Mouse (Mus musculus): ENCODE results near the gene Myl9. TPM values are rescaled to one million over a fixed set of nuclear protein-coding genes. Genes with fewer than 3 reads are reported as not detected.
A peak's percentile ranks its signal among the peaks of the same experiment; 100 is the strongest.
"Not testable (repeated sequence)": the region's sequence is repeated elsewhere in the genome, so short reads cannot be mapped to it uniquely, and the experiment has no call there.

Myl9 gene
- polyA plus RNA-seq, 1 experiment from 2014 or later: 1,553 TPM

DNA sequence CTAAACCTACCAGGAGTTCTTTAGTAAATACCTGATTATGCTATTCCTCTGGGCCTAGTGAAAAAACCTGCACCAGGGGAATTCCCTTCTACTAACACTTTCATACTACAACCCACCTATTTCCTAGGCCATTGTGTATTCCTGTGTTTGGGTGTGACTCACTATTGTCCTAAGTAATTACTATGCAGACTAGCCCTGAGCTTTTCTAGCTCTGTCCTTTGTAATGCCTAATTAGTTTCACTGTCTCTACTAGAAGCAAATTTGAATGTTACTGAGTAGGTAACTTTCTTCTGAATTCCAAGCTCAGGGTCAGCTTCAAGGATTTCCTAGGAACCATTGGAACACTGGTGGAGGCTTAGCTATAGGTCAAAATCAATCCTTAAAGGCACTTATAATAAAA, 11.1 kb downstream of the Myl9 start:
- not testable (repeated sequence) for H3K36me3 ChIP-seq; H3K9me3 ChIP-seq (replicated peaks); H3K4me3 ChIP-seq; H3K27ac ChIP-seq; H3K27me3 ChIP-seq; H3K9ac ChIP-seq; H3K4me2 ChIP-seq; ATAC-seq (replicated peaks; ENCODE audit: insufficient number of reproducible peaks, insufficient read depth, low FRiP score, low read depth)
- peaks cover 25% of the 10 kb centered on the region for H3K4me1 ChIP-seq (replicated peaks)

DNA sequence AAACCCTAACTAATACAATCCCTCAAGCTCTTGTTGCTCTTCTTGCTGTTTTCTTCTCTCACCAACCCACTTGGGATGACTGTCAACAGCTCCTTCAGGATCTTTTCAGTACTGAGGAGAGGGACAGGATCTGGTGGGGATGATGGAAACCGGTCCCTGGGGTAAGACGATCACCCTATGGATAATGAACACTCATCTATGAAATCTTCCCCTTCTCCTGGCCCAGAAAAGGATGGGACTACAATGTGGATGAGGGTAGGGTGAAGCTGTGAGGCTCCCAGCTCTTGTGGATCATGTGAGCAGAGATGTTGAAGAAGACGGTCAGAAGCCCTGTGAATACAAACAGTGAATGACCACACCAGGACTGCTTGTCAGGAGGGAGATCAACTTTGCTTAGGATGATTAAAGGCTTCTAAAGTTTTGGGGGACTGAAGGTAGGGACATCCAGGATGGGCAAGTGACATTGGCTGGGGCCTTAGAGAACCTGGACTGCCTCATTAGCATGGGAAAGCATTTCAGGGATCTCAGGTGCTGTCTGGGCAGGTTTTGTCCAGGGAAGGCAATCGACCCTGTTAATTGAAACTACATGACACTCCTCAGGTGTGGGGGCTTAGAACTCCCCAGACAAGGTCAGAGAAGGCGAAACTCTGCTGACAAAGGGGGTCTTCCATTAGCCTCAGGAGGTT, 12.0 kb downstream of the Myl9 start:
- no peak overlapping the region for H3K4me3 ChIP-seq
- no peak for ATAC-seq (replicated peaks; ENCODE audit: insufficient number of reproducible peaks, insufficient read depth, low FRiP score, low read depth)
- no peaks in the 10 kb centered on the region; the same call in 1 of the 2 replicates for H3K9me3 ChIP-seq (replicated peaks)

DNA sequence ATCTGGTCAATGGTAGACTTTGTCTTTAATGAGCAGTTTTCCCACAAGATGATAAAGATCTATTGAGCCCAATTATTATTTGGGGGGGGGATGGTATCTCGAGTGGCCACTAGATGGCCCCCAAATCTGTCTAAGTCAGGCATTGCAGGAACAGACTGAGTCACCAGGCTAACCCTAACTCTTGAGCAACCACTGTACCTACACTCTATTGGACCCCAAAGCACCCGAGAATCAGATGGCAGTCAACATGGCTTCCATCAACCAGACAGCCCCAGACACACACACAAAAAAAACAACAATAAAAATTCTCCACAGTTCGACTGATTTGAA, 12.5 kb downstream of the Myl9 start:
- Histone ChIP-seq H3K36me3 (no peaks in the 10 kb centered on the region), H3K27me3 (no peaks in the 10 kb centered on the region), H3K9ac (no peak overlapping the region), H3K27ac (no peak overlapping the region), H3K4me1 (replicated peaks) (peaks cover 17% of the 10 kb centered on the region), H3K4me2 (no peak overlapping the region), H3K9me3 (replicated peaks) (no peaks in the 10 kb centered on the region; the same call in 1 of the 2 replicates), H3K4me3 (no peak overlapping the region)
- 45% methylated on average over 3 of the region's 3 CpGs for WGBS
- ATAC-seq (replicated peaks; ENCODE audit: insufficient number of reproducible peaks, insufficient read depth, low FRiP score, low read depth): no peak

More for the DNA sequence above, 12.0 kb downstream of the Myl9 start:
- WGBS: 87% methylated on average over 5 of the region's 5 CpGs
- no peaks in the 10 kb centered on the region for H3K27me3 ChIP-seq
- H3K27ac ChIP-seq: no peak overlapping the region
- H3K4me2 ChIP-seq: no peak overlapping the region
- H3K36me3 ChIP-seq: no peaks in the 10 kb centered on the region
- H3K4me1 ChIP-seq (replicated peaks): peaks cover 22% of the 10 kb centered on the region
- no peak overlapping the region for H3K9ac ChIP-seq

DNA sequence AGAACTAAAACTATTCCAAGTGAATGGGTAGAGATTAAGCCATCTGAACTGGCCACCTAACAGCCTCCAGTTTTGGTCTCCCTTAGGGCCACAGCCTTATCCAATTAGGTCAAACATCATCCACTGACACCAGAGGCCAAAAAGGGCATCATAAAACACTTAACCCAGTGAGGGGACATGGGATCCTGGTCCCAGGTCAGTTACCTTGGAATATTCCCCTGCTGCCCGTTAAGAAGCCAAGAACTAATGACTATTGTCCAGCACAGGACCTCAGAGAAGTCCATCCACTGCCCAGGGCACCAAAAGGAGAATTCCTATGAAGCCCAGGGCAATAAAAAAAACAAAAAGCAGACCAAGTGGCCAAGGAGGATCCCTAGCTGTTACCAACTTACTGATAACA, 13.6 kb downstream of the Myl9 start:
- Histone ChIP-seq H3K27me3 (no peaks in the 10 kb centered on the region), H3K4me2 (no peak overlapping the region), H3K36me3 (no peaks in the 10 kb centered on the region), H3K4me3 (no peak overlapping the region), H3K4me1 (replicated peaks) (peaks cover 6% of the 10 kb centered on the region), H3K9me3 (replicated peaks) (no peaks in the 10 kb centered on the region; the same call in 1 of the 2 replicates), H3K27ac (no peak overlapping the region), H3K9ac (no peak overlapping the region)
- no peak for ATAC-seq (replicated peaks; ENCODE audit: insufficient number of reproducible peaks, insufficient read depth, low FRiP score, low read depth)
- 88% methylated on average over 1 of the region's 1 CpGs for WGBS

DNA sequence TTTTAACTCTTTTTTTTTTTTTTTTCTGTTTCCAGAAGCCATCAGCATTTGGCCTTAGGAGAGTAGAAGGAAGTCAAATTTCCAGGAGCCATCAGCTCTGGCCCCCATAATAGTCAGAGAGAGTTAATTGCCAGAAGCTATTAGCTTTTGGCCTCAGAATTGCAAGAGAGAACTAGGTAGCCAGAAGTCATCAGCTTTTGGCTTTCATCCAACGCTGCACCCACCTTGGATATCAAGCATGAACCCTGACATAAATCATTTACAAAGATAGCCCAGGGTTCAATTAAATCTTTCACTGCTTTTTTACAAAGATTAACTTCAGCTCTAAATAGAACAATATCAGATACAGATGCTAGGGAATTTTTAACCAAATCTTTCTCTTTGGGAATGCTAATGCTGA, 23.3 kb downstream of the Myl9 start:
- H3K9me3 ChIP-seq (replicated peaks): peaks cover 6% of the 10 kb centered on the region; the same call in 1 of the 2 replicates
- H3K27me3 ChIP-seq: no peaks in the 10 kb centered on the region
- no peaks in the 10 kb centered on the region for H3K4me1 ChIP-seq (replicated peaks)
- 73% methylated on average over 1 of the region's 1 CpGs for WGBS
- H3K27ac ChIP-seq: no peak overlapping the region
- H3K9ac ChIP-seq: no peak overlapping the region
- H3K4me2 ChIP-seq: no peak overlapping the region
- no peak overlapping the region for H3K4me3 ChIP-seq
- no peak for ATAC-seq (replicated peaks; ENCODE audit: insufficient number of reproducible peaks, insufficient read depth, low FRiP score, low read depth)
- H3K36me3 ChIP-seq: no peaks in the 10 kb centered on the region

DNA sequence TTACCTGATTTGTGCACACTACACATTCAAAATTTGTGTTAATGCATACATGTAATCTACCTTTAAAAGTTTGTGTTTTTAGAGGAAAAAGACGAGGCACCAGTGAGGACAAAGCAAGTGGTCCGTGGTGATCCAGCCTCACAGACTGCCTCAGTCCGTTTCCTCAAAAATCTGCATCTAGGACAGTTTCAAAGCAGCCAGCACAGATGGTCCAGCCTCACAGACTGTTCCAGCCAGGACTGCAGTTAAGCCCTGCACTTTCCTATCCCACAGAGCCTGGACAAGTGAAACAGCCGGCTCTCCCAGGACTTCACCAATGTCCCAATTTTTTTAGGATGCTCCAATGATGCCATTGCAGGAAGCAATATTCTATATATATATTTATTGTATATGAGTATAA, 25.8 kb downstream of the Myl9 start:
- no peaks in the 10 kb centered on the region for H3K27me3 ChIP-seq
- no peak for ATAC-seq (replicated peaks; ENCODE audit: insufficient number of reproducible peaks, insufficient read depth, low FRiP score, low read depth)
- H3K36me3 ChIP-seq: no peaks in the 10 kb centered on the region
- no peaks in the 10 kb centered on the region for H3K4me1 ChIP-seq (replicated peaks)
- H3K9me3 ChIP-seq (replicated peaks): peaks cover 6% of the 10 kb centered on the region; the same call in 1 of the 2 replicates
- no peak overlapping the region for H3K4me3 ChIP-seq
- no peak overlapping the region for H3K27ac ChIP-seq
- 70% methylated on average over 4 of the region's 4 CpGs for WGBS
- H3K9ac ChIP-seq: no peak overlapping the region
- no peak overlapping the region for H3K4me2 ChIP-seq

DNA sequence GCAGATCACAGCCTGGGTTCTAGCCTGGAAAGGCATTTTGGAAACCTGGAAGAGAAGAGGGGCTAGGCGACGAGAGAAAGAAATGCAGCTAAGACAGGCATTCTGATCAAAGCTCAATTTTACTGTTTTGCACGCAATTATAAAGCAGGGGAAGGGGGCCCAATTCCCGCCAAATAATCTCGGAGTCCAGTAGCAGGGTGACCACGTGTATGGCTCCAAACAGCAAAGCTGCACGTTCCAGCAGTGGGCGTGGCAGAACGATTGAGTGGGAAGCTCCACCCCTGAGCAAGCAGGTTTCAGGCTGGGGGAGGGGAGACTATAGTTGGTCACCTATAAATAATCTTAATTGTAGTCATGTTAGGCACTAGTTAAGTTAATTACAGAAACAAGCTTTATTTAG, 26.9 kb downstream of the Myl9 start:
- H3K9me3 ChIP-seq (replicated peaks); H3K27me3 ChIP-seq; H3K4me3 ChIP-seq; H3K9ac ChIP-seq; H3K4me2 ChIP-seq; H3K4me1 ChIP-seq (replicated peaks); H3K27ac ChIP-seq; ATAC-seq (replicated peaks; ENCODE audit: insufficient number of reproducible peaks, insufficient read depth, low FRiP score, low read depth); H3K36me3 ChIP-seq: not testable (repeated sequence)
- 41% methylated on average over 9 of the region's 9 CpGs for WGBS

DNA sequence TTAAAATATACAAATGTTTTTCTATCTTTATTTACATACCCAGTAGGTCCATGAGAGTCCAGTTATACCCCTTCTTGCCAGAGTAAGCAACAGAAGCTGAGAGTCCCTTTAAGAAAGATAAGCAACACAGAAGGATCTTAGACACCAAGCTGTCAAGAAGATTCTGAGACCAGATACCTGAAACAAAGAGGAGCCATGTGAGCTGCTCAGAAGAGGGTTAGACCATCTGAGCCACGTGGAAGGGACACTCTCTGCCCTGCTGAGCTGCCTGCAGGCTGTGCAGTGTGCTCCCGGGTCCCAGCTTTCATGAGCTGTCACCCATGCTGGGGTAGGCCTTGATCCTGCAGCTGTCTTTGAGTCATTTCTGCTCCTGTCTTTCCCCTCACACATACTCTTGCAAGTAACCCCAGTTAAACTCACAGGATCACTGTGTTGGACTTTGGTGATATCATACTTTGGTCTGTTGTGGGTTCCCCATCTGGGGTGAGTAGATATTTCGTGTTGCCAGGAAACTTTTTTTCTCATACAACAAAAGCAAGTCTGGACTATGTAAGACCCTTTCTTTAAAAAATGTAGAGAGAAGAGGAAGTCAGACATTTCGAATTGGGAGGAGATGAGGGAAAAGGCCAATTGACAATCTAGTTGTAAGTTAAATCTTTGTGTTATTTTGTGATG, 28.6 kb downstream of the Myl9 start:
- H3K4me3 ChIP-seq: no peak overlapping the region
- H3K27ac ChIP-seq: no peak overlapping the region
- WGBS: 64% methylated on average over 4 of the region's 4 CpGs
- H3K4me1 ChIP-seq (replicated peaks): no peaks in the 10 kb centered on the region
- no peaks in the 10 kb centered on the region for H3K9me3 ChIP-seq (replicated peaks)
- H3K4me2 ChIP-seq: no peak overlapping the region
- 0 out of 2 replicates have a peak, but pooled peaks cover 3% of the 10 kb centered on the region for H3K27me3 ChIP-seq
- ATAC-seq (replicated peaks; ENCODE audit: insufficient number of reproducible peaks, insufficient read depth, low FRiP score, low read depth): no peak
- no peaks in the 10 kb centered on the region for H3K36me3 ChIP-seq
- no peak overlapping the region for H3K9ac ChIP-seq

DNA sequence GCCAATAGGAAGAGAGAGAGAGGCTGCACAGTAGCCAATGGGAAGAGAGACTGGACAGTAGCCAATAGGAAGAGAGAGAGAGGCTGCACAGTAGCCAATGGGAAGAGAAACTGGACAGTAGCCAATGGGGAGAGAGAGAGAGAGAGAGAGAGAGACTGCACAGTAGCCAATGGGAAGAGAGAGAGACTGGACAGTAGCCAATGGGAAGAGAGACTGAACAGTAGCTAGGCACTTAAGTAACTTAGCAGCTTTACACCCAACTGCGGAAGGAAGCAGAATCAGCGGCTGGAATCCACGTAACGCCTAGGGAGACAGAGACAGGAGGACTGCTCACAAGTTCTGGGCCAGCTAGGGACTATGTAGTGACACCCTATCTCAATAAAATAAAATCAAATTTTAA, 29.4 kb downstream of the Myl9 start:
- Histone ChIP-seq H3K36me3 (no peaks in the 10 kb centered on the region), H3K27ac (no peak overlapping the region), H3K4me2 (no peak overlapping the region), H3K9ac (no peak overlapping the region), H3K9me3 (replicated peaks) (no peaks in the 10 kb centered on the region), H3K4me3 (no peak overlapping the region), H3K27me3 (0 out of 2 replicates have a peak, but pooled peaks cover 3% of the 10 kb centered on the region), H3K4me1 (replicated peaks) (0 out of 2 replicates have a peak, but pooled peaks cover under 1% of the 10 kb centered on the region)
- no peak for ATAC-seq (replicated peaks; ENCODE audit: insufficient number of reproducible peaks, insufficient read depth, low FRiP score, low read depth)
- 86% methylated on average over 4 of the region's 4 CpGs for WGBS

DNA sequence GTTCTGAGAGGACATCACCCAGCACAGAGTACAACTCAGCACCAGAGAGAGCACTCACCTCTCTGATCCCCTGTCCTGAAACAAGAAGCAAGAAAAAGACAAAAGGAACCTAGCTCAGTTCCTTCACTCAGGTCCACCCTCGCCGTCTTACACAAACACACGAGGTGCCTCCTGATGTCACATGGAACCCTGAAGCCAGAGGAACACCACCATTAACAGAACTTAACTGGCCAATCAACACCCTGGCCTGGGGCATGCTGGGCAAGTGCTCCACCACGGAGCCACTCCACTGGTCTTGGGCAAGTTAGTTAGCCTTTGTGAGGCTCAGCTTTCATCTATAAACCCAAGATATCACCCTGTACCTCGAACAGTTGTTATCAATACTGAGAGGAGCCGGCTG, 31.7 kb downstream of the Myl9 start:
- 70% methylated on average over 6 of the region's 6 CpGs for WGBS
- Histone ChIP-seq H3K4me3 (no peak overlapping the region), H3K4me2 (no peak overlapping the region)

DNA sequence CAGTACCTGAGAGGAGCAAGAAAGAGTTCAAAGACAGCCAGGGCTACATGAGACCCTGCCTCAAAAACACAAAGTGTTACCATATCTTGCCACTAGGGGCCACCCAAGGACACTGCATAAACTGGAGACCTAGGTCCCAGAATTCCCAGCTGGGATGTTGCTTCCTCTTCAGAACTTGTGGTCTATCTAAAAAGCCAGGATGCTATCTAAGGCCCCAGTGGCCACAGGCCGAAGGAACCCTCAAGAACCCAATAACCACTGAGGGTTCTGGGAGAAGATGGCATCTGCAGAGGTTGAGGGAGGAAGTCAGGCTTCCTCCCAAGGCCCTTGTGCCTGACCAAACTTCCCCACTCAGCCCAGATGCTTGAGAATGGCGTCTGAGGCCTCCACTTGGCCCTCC, 34.4 kb downstream of the Myl9 start:
- H3K4me2 ChIP-seq: no peak overlapping the region
- H3K27ac ChIP-seq: no peak overlapping the region
- 29% methylated on average over 2 of the region's 2 CpGs for WGBS
- no peak overlapping the region for H3K9ac ChIP-seq
- ATAC-seq (replicated peaks; ENCODE audit: insufficient number of reproducible peaks, insufficient read depth, low FRiP score, low read depth): peak; percentile 31; the same call in 1 of the 2 replicates
- H3K36me3 ChIP-seq: no peaks in the 10 kb centered on the region
- H3K9me3 ChIP-seq (replicated peaks): no peaks in the 10 kb centered on the region
- H3K27me3 ChIP-seq: 0 out of 2 replicates have a peak, but pooled peaks cover 3% of the 10 kb centered on the region
- no peak overlapping the region for H3K4me3 ChIP-seq
- peaks cover 9% of the 10 kb centered on the region for H3K4me1 ChIP-seq (replicated peaks)

More for the DNA sequence above, 31.7 kb downstream of the Myl9 start:
- Histone ChIP-seq H3K9ac (no peak overlapping the region), H3K27ac (no peak overlapping the region), H3K36me3 (no peaks in the 10 kb centered on the region), H3K4me1 (replicated peaks) (0 out of 2 replicates have a peak, but pooled peaks cover 4% of the 10 kb centered on the region), H3K27me3 (0 out of 2 replicates have a peak, but pooled peaks cover 3% of the 10 kb centered on the region), H3K9me3 (replicated peaks) (no peaks in the 10 kb centered on the region)
- no peak for ATAC-seq (replicated peaks; ENCODE audit: insufficient number of reproducible peaks, insufficient read depth, low FRiP score, low read depth)

DNA sequence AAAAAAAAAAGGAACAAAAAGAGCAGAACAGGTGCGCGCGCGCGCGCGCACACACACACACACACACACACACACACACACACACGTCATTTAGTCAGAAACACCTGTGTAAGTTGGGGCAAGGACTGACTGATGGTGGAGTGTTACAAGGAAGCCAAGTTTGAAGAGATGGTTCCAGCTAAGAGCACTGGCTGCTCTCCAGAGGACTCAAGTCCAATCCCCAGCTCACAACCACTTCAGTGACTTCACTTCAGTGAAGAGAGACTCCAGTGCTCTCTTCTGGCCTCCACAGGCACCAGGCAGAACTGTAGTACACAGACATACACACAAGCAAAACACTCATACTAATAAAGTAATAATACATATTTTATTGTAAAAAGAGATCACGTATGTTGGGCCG, 35.5 kb downstream of the Myl9 start:
- WGBS: 96% methylated on average over 10 of the region's 10 CpGs
- Histone ChIP-seq H3K27ac (no peak overlapping the region), H3K4me2 (no peak overlapping the region), H3K36me3 (no peaks in the 10 kb centered on the region), H3K4me3 (no peak overlapping the region), H3K9me3 (replicated peaks) (no peaks in the 10 kb centered on the region), H3K9ac (no peak overlapping the region), H3K4me1 (replicated peaks) (peaks cover 14% of the 10 kb centered on the region), H3K27me3 (0 out of 2 replicates have a peak, but pooled peaks cover 3% of the 10 kb centered on the region)
- ATAC-seq (replicated peaks; ENCODE audit: insufficient number of reproducible peaks, insufficient read depth, low FRiP score, low read depth): no peak
